Mouse (Mus musculus) embryonic fibroblast, embryonic 13.5 days (primary cell): ENCODE data around the gene Maff.

Experiments used
- CTCF ChIP-seq: IDR thresholded peaks from 2 replicates; pipeline ENCODE4 v1.5.1; 2011; ENCODE audit warnings: mild to moderate bottlenecking, control low read depth, low read length, moderate library complexity, borderline replicate concordance; ENCODE audit not compliant: insufficient read depth
- POLR2A ChIP-seq: IDR thresholded peaks from 2 replicates; pipeline ENCODE4 v1.6.1; 2011; ENCODE audit warnings: low read depth, mild to moderate bottlenecking, control low read depth, low read length, moderate library complexity

DNA sequence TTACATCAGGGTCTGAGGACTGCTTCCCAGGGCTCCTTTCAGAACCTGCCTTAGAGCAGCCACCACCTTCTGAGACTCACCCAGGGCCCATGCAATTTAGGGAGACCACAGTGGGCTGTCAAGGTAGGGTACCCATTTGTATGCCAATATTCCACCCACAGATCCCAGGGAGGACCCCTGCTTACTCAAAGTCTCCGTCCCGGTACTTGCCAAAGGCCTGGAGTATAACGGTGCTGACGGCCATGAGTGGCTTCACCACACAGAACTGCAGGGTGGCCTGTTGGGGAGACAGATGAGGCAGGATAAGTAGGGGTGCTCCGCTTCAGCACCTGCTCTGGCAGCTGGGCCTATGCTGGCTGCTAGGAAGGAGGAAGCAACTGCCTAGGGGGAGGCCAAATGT lies 20.0 kb downstream of the Maff start:
- TF ChIP-seq POLR2A (no peak), CTCF (no peak)
